Mouse (Mus musculus) left cerebral cortex, postnatal 25 days (tissue): ENCODE measurements at regions not wholly inside any gene's neighbourhood (a gene's known extent, or its start where the extent isn't known, plus 50 kb on each side); places are given as distances from the start of the nearest gene placed in this dataset.

Experiments used
- DNase-seq, 2 experiments: peaks; one replicate each; pipeline ENCODE4 v3.0.0; 2022; ENCODE audit warnings: low spot score in 2 of 2, mixed read lengths in 1 of 2
- intact Hi-C: fragments of 180-260 bp; cut with DNase I; formaldehyde crosslinking; loops from one replicate; pipeline ENCODE4 v1.15.1; 2025

DNA sequence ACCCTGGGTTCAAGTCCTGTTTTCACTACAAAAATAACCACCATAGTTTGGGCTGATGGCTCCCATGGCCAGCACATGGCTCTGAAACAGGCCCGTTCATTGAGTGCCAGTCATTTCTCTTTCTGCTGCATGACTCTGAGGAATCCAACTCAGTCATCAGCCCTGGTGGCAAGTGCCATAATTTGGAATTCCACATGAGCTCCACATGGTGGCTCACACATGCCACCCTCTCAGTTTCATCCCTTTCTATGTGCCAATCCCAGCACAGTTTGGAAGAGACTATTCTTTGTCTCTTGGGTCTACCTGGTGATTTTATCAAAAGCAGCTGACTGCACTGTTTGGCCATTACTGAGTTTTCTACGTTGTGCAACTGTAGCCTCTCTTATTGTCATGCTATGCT lies 100.3 kb upstream of the 4933402D24Rik start:
- DNase-seq = peak in 1 of 2 experiments; percentile 29
- intact Hi-C loops = no loop called here

DNA sequence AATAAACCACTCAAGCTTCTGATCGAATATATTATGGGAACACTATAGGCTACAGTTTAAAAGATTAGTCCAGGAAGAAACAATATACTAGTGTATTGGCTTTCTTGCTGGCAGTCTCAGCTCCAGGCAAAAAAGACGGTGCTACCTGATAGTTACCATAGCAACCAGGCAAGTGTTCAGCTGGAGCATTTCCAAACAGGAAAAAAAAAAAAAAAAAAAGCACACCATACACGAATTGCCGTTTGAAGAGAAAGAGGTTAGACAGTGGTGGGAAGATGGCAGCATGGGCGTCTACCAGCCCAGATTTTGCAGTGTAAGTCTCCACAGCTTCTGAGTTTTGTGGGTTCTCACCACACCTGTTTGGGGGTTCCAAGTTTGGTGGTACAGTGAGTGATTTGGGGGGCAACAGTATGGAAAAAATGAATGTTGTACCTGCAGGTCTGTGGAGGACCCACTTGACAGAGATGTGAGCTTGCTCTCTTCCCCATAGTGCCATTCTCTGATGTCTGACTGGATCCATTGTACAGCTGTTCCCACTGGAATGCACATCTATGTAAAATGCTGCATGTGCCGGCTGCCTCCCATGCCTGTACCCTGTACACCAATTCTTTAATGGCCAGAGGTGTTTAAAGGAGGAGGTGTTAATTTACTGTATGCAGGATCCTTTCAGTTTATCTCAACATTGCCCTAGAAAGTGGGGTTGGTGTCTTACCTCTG lies 89.0 kb upstream of the 4933402D24Rik start:
- intact Hi-C loops = loop anchor here (10.0 kb wide), 1 partner anchor 83 kb away; no protein-coding TSS in a partner anchor
- no peak for DNase-seq

GRCm38 (mm10) chr1:63857468-63857867 lies 88.4 kb upstream of the 4933402D24Rik start:
- DNase-seq = no peak
- intact Hi-C loops = loop anchor here (10.0 kb wide), 1 partner anchor 83 kb away; no protein-coding TSS in a partner anchor

DNA sequence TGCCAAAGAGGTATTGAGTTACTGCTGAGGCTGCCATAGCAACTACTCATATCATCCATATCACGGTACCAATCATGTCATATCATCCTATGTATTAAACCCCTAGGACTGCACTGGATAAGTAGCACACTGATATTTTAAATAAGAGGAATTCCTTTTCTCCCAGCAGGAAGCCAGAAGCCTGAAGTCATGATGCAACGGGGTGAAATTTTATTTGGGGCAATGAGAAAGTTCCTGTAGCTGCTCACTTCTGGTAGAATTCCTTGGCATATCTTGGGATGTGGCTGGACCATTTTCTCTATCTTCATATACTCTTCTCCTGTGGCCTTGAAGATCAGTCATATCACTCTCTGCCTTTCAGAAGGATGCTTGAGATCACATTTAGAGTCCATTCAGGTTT lies 87.3 kb upstream of the 4933402D24Rik start:
- no peak for DNase-seq
- intact Hi-C loops = loop anchor here (10.0 kb wide), 1 partner anchor 82 kb away; no protein-coding TSS in a partner anchor

- intact Hi-C loops = loop anchor here (10.0 kb wide), 1 partner anchor 80 kb away; no protein-coding TSS in a partner anchor
- no peak for DNase-seq
Observed at GRCm38 (mm10) chr1:63854794-63855193, 85.7 kb upstream of the 4933402D24Rik start.

DNA sequence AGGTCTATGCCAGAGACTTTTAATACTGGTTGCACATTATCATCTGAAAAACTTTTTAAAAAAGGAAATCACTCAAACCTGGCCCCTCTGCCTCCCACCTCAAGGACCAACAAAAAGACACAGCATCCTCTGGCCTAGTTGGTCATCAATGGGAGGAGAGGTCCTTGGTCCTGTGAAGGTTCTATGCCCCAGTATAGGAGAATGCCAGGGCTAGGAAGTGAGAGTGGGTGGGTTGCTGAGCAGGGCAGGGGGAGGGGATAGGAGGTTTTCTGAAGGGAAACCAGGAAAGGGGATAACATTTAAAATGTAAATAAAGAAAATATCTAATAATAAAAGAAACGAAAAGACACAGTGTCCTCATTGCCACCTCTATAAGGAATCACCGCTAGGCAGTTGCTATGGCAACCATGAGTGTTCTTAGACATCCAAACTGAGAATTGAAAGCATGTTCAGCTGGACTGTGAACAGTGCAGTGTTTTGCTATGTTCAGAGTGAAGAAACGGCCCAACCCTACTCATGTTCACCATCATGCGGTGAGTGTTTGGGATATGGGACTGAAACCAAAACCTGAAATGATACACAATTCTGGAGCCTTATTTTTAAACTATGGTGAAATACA lies 82.5 kb upstream of the 4933402D24Rik start:
- peak in 1 of 2 experiments; percentile 58 for DNase-seq
- intact Hi-C loops = loop anchor here (10.0 kb wide), 1 partner anchor 77 kb away; no protein-coding TSS in a partner anchor

DNA sequence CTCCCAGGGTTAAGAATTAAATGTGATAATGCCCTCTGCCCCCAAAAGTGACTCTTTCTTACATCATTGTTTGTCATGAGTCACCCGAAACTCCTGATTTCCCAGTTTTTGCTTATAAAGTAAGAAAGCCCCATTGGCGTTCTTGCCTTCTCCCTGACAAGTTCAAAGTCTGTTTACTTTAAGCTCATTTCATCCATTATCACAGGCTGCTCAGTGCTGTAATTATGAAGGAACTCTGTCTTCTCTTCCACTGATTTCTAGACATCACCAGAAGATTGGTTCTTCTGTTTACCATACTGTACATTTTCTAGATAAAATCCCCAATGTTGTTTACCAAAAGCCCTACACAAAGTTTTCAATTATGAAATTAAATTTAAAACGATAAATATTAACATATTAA lies 81.2 kb upstream of the 4933402D24Rik start:
- intact Hi-C loops = loop anchor here (10.0 kb wide), 1 partner anchor 75 kb away; no protein-coding TSS in a partner anchor
- no peak for DNase-seq

GRCm38 (mm10) chr1:63828174-63828844 lies 59.2 kb upstream of the 4933402D24Rik start:
- no peak for DNase-seq
- intact Hi-C loops = no loop called here

- no peak for DNase-seq
- intact Hi-C loops = no loop called here
Observed at GRCm38 (mm10) chr1:63820614-63821270, 51.7 kb upstream of the 4933402D24Rik start.

- intact Hi-C loops = no loop called here
- DNase-seq = peak; percentile 23 to 37
Observed at GRCm38 (mm10) chr1:63819536-63820254, 50.6 kb upstream of the 4933402D24Rik start.
